Mouse (Mus musculus) midbrain, embryonic 11.5 days (tissue): Measurements from ENCODE around the gene Retn. TPM values are rescaled to one million over a fixed set of nuclear protein-coding genes. Genes with fewer than 3 reads are reported as not detected.

Experiments used
- ATAC-seq: fragments of 200-750 bp; cut with Nextera tagmentation; 2 replicates; pipeline ENCODE4 v1.8.0; 2017; ENCODE audit warnings: moderate TSS enrichment, moderate library complexity; ENCODE audit not compliant: low FRiP score
- DNase-seq: peaks from one replicate; pipeline ENCODE4 v3.0.0; 2015; ENCODE audit warnings: low spot score; ENCODE audit errors: missing footprints
- H3K27ac ChIP-seq: fragments of 300-500 bp; sonication (generic); 2 replicates; pipeline ENCODE4 v1.5.1; 2014; ENCODE audit warnings: low read depth, low read length
- H3K27me3 ChIP-seq: fragments of 300-500 bp; sonication (generic); 2 replicates; pipeline ENCODE4 v1.6.1; 2014; ENCODE audit warnings: mild to moderate bottlenecking, low read length, moderate library complexity, mixed read lengths; ENCODE audit not compliant: control insufficient read depth, insufficient read depth
- H3K36me3 ChIP-seq: fragments of 300-500 bp; sonication (generic); 2 replicates; pipeline ENCODE4 v1.6.1; 2014; ENCODE audit warnings: mild to moderate bottlenecking, low read length, moderate library complexity, mixed read lengths; ENCODE audit not compliant: control insufficient read depth, insufficient read depth
- H3K4me1 ChIP-seq: fragments of 300-500 bp; sonication (generic); 2 replicates; pipeline ENCODE4 v1.6.1; 2014; ENCODE audit warnings: low read length; ENCODE audit not compliant: control insufficient read depth, insufficient read depth
- H3K4me2 ChIP-seq: fragments of 300-500 bp; sonication (generic); 2 replicates; pipeline ENCODE4 v1.6.1; 2014; ENCODE audit warnings: mild to moderate bottlenecking, moderate library complexity
- H3K4me3 ChIP-seq: fragments of 300-500 bp; sonication (generic); 2 replicates; pipeline ENCODE4 v1.5.1; 2014; ENCODE audit warnings: low read depth, low read length
- H3K9ac ChIP-seq: fragments of 300-500 bp; sonication (generic); 2 replicates; pipeline ENCODE4 v1.6.1; 2014; ENCODE audit warnings: low read length
- H3K9me3 ChIP-seq: fragments of 300-500 bp; sonication (generic); 2 replicates; pipeline ENCODE4 v1.6.1; 2016; ENCODE audit warnings: low read length; ENCODE audit not compliant: control insufficient read depth
- WGBS: fragments of 180-500 bp; shearing (Covaris S2); extraction: QIAGEN DNeasy Blood & Tissue Kit; methylation state at CpG from one replicate; pipeline ENCODE4 v1.1.7; 2014; 5-methylcytosine and 5-hydroxymethylcytosine counted together
- polyA plus RNA-seq: library from polyadenylated mRNA; unstranded; fragments of >200 nt; fragmentation: Nextera tagmentation; extraction: Ambion mirVana; gene quantifications from 2 replicates; pipeline ENCODE4 v1.2.1, GENCODE M21; 2014

The Retn gene
- polyA plus RNA-seq, 1 experiment from 2014 or later = 0.15 TPM

GRCm38 (mm10) chr8:3685422-3685821, 29.9 kb downstream of the Retn start:
- Histone ChIP-seq H3K36me3 (no peaks in the 10 kb centered on the region; the same call in 1 of the 2 replicates), H3K4me3 (no peak overlapping the region), H3K4me1 (no peaks in the 10 kb centered on the region), H3K9ac (no peak overlapping the region), H3K9me3 (no peaks in the 10 kb centered on the region), H3K27ac (no peak overlapping the region), H3K27me3 (no peaks in the 10 kb centered on the region), H3K4me2 (no peak overlapping the region)
- DNase-seq = no peak
- ATAC-seq = no peak
- WGBS = 72% methylated on average over 5 of the region's 5 CpGs

GRCm38 (mm10) chr8:3687537-3687936, 32.0 kb downstream of the Retn start:
- H3K9ac ChIP-seq = no peak overlapping the region
- H3K27me3 ChIP-seq = no peaks in the 10 kb centered on the region
- 75% methylated on average over 6 of the region's 6 CpGs for WGBS
- H3K36me3 ChIP-seq = no peaks in the 10 kb centered on the region
- ATAC-seq (no peak), DNase-seq (no peak)
- H3K4me3 ChIP-seq = no peak overlapping the region
- H3K4me2 ChIP-seq = no peak overlapping the region
- H3K4me1 ChIP-seq = no peaks in the 10 kb centered on the region
- H3K27ac ChIP-seq = no peak overlapping the region
- no peaks in the 10 kb centered on the region for H3K9me3 ChIP-seq

GRCm38 (mm10) chr8:3690774-3691173, 35.2 kb downstream of the Retn start:
- Histone ChIP-seq H3K27ac (no peak overlapping the region), H3K4me2 (no peak overlapping the region), H3K4me1 (no peaks in the 10 kb centered on the region), H3K9me3 (no peaks in the 10 kb centered on the region), H3K4me3 (no peak overlapping the region), H3K9ac (no peak overlapping the region), H3K27me3 (no peaks in the 10 kb centered on the region), H3K36me3 (no peaks in the 10 kb centered on the region)
- DNase-seq = no peak
- 70% methylated on average over 3 of the region's 3 CpGs for WGBS
- no peak for ATAC-seq

GRCm38 (mm10) chr8:3694121-3694520, 38.6 kb downstream of the Retn start, which contains the start of gene Fcer2a:
Fcer2a (minus strand) TSS chr8:3694175.
- H3K4me2 ChIP-seq = no peak within 1 kb of the TSS
- H3K9me3 ChIP-seq = no peaks in the 10 kb centered on the region
- ATAC-seq (no peak), DNase-seq (no peak)
- H3K36me3 ChIP-seq = no peaks in the 10 kb centered on the region
- H3K4me1 ChIP-seq = no peaks in the 10 kb centered on the region
- H3K27me3 ChIP-seq = no peaks in the 10 kb centered on the region
- no peak within 1 kb of the TSS for H3K4me3 ChIP-seq
- H3K27ac ChIP-seq = no peak within 1 kb of the TSS
- WGBS = 93% methylated on average over 3 of the region's 3 CpGs
- H3K9ac ChIP-seq = no peak within 1 kb of the TSS

GRCm38 (mm10) chr8:3701491-3701890, 45.9 kb downstream of the Retn start:
- Histone ChIP-seq H3K4me1 (no peaks in the 10 kb centered on the region), H3K4me3 (no peak overlapping the region), H3K9me3 (no peaks in the 10 kb centered on the region), H3K27me3 (no peaks in the 10 kb centered on the region), H3K36me3 (no peaks in the 10 kb centered on the region), H3K27ac (no peak overlapping the region), H3K4me2 (no peak overlapping the region), H3K9ac (no peak overlapping the region)
- ATAC-seq = no peak
- DNase-seq = no peak
- 95% methylated on average over 1 of the region's 1 CpGs for WGBS

- no peaks in the 10 kb centered on the region for H3K4me1 ChIP-seq
- no peak overlapping the region for H3K27ac ChIP-seq
- no peak for ATAC-seq
- H3K27me3 ChIP-seq = no peaks in the 10 kb centered on the region
- DNase-seq = no peak
- H3K4me3 ChIP-seq = no peak overlapping the region
- no peaks in the 10 kb centered on the region for H3K9me3 ChIP-seq
- 48% methylated on average over 4 of the region's 4 CpGs for WGBS
- H3K4me2 ChIP-seq = no peak overlapping the region
- no peak overlapping the region for H3K9ac ChIP-seq
- no peaks in the 10 kb centered on the region for H3K36me3 ChIP-seq
These were observed 50.1 kb downstream of the Retn start for GRCm38 (mm10) chr8:3705711-3706110.

GRCm38 (mm10) chr8:3707611-3708010, 52.0 kb downstream of the Retn start:
- Histone ChIP-seq H3K4me2 (no peak overlapping the region), H3K27ac (no peak overlapping the region)
- WGBS = 77% methylated on average over 7 of the region's 7 CpGs

More at GRCm38 (mm10) chr8:3707611-3708010, 52.0 kb downstream of the Retn start:
- H3K4me3 ChIP-seq = no peak overlapping the region
- H3K4me1 ChIP-seq = no peaks in the 10 kb centered on the region
- no peaks in the 10 kb centered on the region for H3K9me3 ChIP-seq
- no peaks in the 10 kb centered on the region for H3K27me3 ChIP-seq
- no peak overlapping the region for H3K9ac ChIP-seq
- no peaks in the 10 kb centered on the region for H3K36me3 ChIP-seq
- DNase-seq (no peak), ATAC-seq (no peak)

Other genes with a start within 250 kb of the Retn start
- 1.8 and 2.8 TPM in 2 replicates for gene Pex11g, start 188.1 kb upstream of the Retn start, polyA plus RNA-seq
- 0.23 TPM in 1 of 2 replicates, not detected in the other for gene Tex45, start 184.9 kb upstream of the Retn start, polyA plus RNA-seq
- gene Zfp358, start 162.6 kb upstream of the Retn start, polyA plus RNA-seq = 30.2 and 31.3 TPM in 2 replicates
- gene Mcoln1, start 155.3 kb upstream of the Retn start, polyA plus RNA-seq = 44.6 and 47.5 TPM in 2 replicates
- 15.6 and 15.8 TPM in 2 replicates for gene Pnpla6, start 140.4 kb upstream of the Retn start, polyA plus RNA-seq
- 6.3 and 8.1 TPM in 2 replicates for gene C330021F23Rik, start 87.8 kb upstream of the Retn start, polyA plus RNA-seq
- 11.3 and 11.9 TPM in 2 replicates for gene Camsap3, start 68.5 kb upstream of the Retn start, polyA plus RNA-seq
- gene Xab2, start 34.5 kb upstream of the Retn start, polyA plus RNA-seq = 58.6 and 63.8 TPM in 2 replicates
- 96.9 and 113 TPM in 2 replicates for gene Pet100, start 34.2 kb upstream of the Retn start, polyA plus RNA-seq
- 0.23 TPM in 1 of 2 replicates, not detected in the other for gene Pcp2, start 30.2 kb upstream of the Retn start, polyA plus RNA-seq
- gene Stxbp2, start 24.8 kb upstream of the Retn start, polyA plus RNA-seq = 16.7 and 18.1 TPM in 2 replicates
- gene Mcemp1, start 10.0 kb downstream of the Retn start, polyA plus RNA-seq = 0.20 and 0.28 TPM in 2 replicates
- gene Fcor, start 16.6 kb downstream of the Retn start, polyA plus RNA-seq = 5.4 and 6.8 TPM in 2 replicates
- 41.0 and 43.3 TPM in 2 replicates for gene Trappc5, start 20.5 kb downstream of the Retn start, polyA plus RNA-seq
- 0.11 and 0.27 TPM in 2 replicates for gene Fcer2a, start 38.4 kb downstream of the Retn start, polyA plus RNA-seq
- gene Clec4g, start 64.9 kb downstream of the Retn start, polyA plus RNA-seq = not detected in 2 replicates
- not detected in 2 replicates for gene Cd209a, start 93.2 kb downstream of the Retn start, polyA plus RNA-seq
- not detected in 2 replicates for gene Cd209e, start 198.5 kb downstream of the Retn start, polyA plus RNA-seq
- not detected in 2 replicates for gene Cd209d, start 222.8 kb downstream of the Retn start, polyA plus RNA-seq